In the genomic region with DNA sequence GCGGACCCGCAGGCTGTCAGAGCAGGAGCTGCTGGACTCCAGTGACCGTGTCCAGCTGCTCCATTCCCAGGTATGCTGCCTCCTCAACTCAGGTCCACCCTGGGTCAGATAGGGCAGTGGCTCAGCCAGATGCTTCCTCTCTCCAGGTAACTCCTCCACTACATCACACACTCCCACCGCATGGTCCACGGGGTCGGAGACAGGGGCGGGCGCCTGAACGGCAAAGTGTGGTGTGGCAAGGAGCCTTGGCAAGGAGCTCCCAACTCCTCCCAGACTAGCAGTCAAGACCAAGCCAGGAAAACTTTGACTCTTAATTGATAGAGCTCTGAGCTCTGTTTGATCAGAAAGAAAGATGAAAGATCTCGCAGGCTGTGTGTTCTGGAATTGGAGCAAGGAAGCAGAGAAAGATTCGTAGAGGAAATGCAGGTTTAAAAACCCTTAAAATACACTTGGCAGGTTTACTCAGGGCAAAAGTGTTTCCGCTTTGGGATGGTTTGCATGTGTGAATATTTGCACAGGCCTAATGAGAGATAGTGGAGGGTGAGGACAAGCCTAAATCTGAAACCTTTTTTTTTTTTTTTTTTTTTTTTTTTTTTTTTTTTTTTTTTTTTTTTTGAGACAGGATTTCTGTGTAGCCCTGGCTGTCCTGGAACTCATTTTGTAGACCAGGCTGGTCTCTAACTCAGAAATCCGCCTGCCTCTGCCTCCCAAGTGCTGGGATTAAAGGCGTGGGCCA, we compare ENCODE assay signal across 22 mouse cellular contexts. TPM values are rescaled to one million over a fixed set of nuclear protein-coding genes. Genes with fewer than 3 reads are reported as not detected.
"Had no signal": no experiment of that assay in that cellular context is flagged by ENCODE, and none has a peak within 500 bp of the region (broad histone marks: within the 10 kb centered on the region; RNA-seq: fewer than 3 reads in every experiment).

No protein-coding gene starts in this region.

- ATAC-seq: liver, embryonic 12.5 days; midbrain, embryonic 15.5 days had no signal

- H3K27ac ChIP-seq: limb, embryonic 10.5 days; limb, embryonic 13.5 days; liver, embryonic 12.5 days; liver, embryonic 15.5 days; macrophage; midbrain, embryonic 12.5 days; midbrain, embryonic 15.5 days; neural tube, embryonic 12.5 days; neural tube, embryonic 15.5 days; stomach, embryonic 15.5 days had no signal

- H3K4me1 ChIP-seq: limb, embryonic 10.5 days; liver, embryonic 12.5 days; liver, embryonic 15.5 days; midbrain, embryonic 12.5 days; midbrain, embryonic 15.5 days; neural tube, embryonic 12.5 days; stomach, embryonic 15.5 days had no signal

- H3K4me3 ChIP-seq: limb, embryonic 10.5 days; limb, embryonic 13.5 days; liver, embryonic 12.5 days; liver, embryonic 15.5 days; midbrain, embryonic 12.5 days; midbrain, embryonic 15.5 days; neural tube, embryonic 12.5 days; neural tube, embryonic 15.5 days; stomach, embryonic 15.5 days had no signal

- H3K9ac ChIP-seq: limb, embryonic 13.5 days; liver, embryonic 12.5 days; liver, embryonic 15.5 days; lung, embryonic 14.5 days; midbrain, embryonic 12.5 days; midbrain, embryonic 15.5 days; neural tube, embryonic 12.5 days; neural tube, embryonic 15.5 days; stomach, embryonic 15.5 days had no signal

- H3K9me3 ChIP-seq: limb, embryonic 10.5 days; limb, embryonic 13.5 days; liver, embryonic 12.5 days; liver, embryonic 15.5 days; midbrain, embryonic 12.5 days; midbrain, embryonic 15.5 days; neural tube, embryonic 12.5 days; neural tube, embryonic 15.5 days; stomach, embryonic 15.5 days had no signal

- H3K27me3 ChIP-seq: limb, embryonic 13.5 days; liver, embryonic 12.5 days; liver, embryonic 15.5 days; midbrain, embryonic 12.5 days; midbrain, embryonic 15.5 days; neural tube, embryonic 12.5 days; neural tube, embryonic 15.5 days; stomach, embryonic 15.5 days had no signal

- H3K4me2 ChIP-seq: limb, embryonic 13.5 days; liver, embryonic 12.5 days; liver, embryonic 15.5 days; lung, embryonic 14.5 days; midbrain, embryonic 12.5 days; midbrain, embryonic 15.5 days; neural tube, embryonic 12.5 days; neural tube, embryonic 15.5 days; stomach, embryonic 15.5 days had no signal

- DNase-seq: kidney, adult 11 months; kidney, adult 9 months; kidney, postnatal 14 days; kidney, postnatal 4 days; liver; lung, embryonic 14.5 days; retina, postnatal 1 day; right cerebral cortex, postnatal 25 days; spleen, adult 18-20 months; thymus, postnatal 36 days had no signal

- H3K36me3 ChIP-seq: limb, embryonic 10.5 days; limb, embryonic 13.5 days; liver, embryonic 12.5 days; liver, embryonic 15.5 days; midbrain, embryonic 12.5 days; midbrain, embryonic 15.5 days; neural tube, embryonic 12.5 days; neural tube, embryonic 15.5 days; stomach, embryonic 15.5 days had no signal

RNA-seq across cellular contexts. Expression of gene Myh13, which starts 43.7 kb away (rescaled TPM):
- total RNA-seq: megakaryocyte, adult 5-6 weeks had no signal
- polyA plus RNA-seq: kidney, embryonic 16.5 days; limb, embryonic 10.5 days; liver, embryonic 12.5 days; liver, embryonic 15.5 days; macrophage; midbrain, embryonic 12.5 days; neural tube, embryonic 12.5 days had no signal
